Mouse (Mus musculus) thymus, adult 2 months (tissue): Measurements from ENCODE around the gene Tmem259. TPM values are rescaled to one million over a fixed set of nuclear protein-coding genes. Genes with fewer than 3 reads are reported as not detected.
A peak's percentile ranks its signal among the peaks of the same experiment; 100 is the strongest.

Experiments used
- DNase-seq: peaks from one replicate; pipeline ENCODE4 v3.0.0; 2021
- H3K27ac ChIP-seq: fragments of 200-500 bp; 2 replicates; pipeline ENCODE4 v1.5.1; 2012; ENCODE audit warnings: low read length, control low read depth; ENCODE audit not compliant: control insufficient read depth, insufficient read depth
- H3K27me3 ChIP-seq: fragments of 200-500 bp; 2 replicates; pipeline ENCODE4 v1.6.1; 2012; ENCODE audit warnings: mild to moderate bottlenecking, low read length, moderate library complexity, mixed read lengths; ENCODE audit not compliant: control insufficient read depth, insufficient read depth
- H3K36me3 ChIP-seq: fragments of 200-500 bp; 2 replicates; pipeline ENCODE4 v1.6.1; 2012; ENCODE audit warnings: mild to moderate bottlenecking, low read length, moderate library complexity; ENCODE audit not compliant: control insufficient read depth, insufficient read depth
- H3K4me1 ChIP-seq: fragments of 200-500 bp; replicated peaks from 2 replicates; pipeline ENCODE4 v1.6.1; 2012; ENCODE audit warnings: low read length; ENCODE audit not compliant: control insufficient read depth, insufficient read depth
- H3K4me3 ChIP-seq: fragments of 200-500 bp; 2 replicates; pipeline ENCODE4 v1.5.1; 2012; ENCODE audit warnings: mild to moderate bottlenecking, low read length, control low read depth, moderate library complexity; ENCODE audit not compliant: control insufficient read depth, insufficient read depth
- CTCF ChIP-seq: fragments of 200-500 bp; IDR thresholded peaks from 2 replicates; pipeline ENCODE4 v1.5.1; 2012; ENCODE audit warnings: mild to moderate bottlenecking, control low read depth, low read length, moderate library complexity, borderline replicate concordance; ENCODE audit not compliant: control insufficient read depth, poor library complexity, insufficient read depth; ENCODE audit errors: extremely low read depth
- POLR2A ChIP-seq: fragments of 200-500 bp; IDR thresholded peaks from 2 replicates; pipeline ENCODE4 v1.6.1; 2012; ENCODE audit warnings: mild to moderate bottlenecking, low read length, control low read depth, moderate library complexity; ENCODE audit not compliant: control insufficient read depth, poor library complexity, insufficient read depth; ENCODE audit errors: extremely low read depth
- WGBS: fragments of 180-500 bp; shearing (Covaris S2); methylation state at CpG from one replicate; pipeline ENCODE4 v1.1.7; 2018; 5-methylcytosine and 5-hydroxymethylcytosine counted together
- polyA plus RNA-seq: library from polyadenylated mRNA; depleted of rRNA; stranded (reverse); fragments of >200 nt; gene quantifications from 2 replicates; pipeline ENCODE4 v1.2.3, GENCODE M21; 2012

Gene Tmem259
- polyA plus RNA-seq, 1 experiment: 566 TPM

DNA sequence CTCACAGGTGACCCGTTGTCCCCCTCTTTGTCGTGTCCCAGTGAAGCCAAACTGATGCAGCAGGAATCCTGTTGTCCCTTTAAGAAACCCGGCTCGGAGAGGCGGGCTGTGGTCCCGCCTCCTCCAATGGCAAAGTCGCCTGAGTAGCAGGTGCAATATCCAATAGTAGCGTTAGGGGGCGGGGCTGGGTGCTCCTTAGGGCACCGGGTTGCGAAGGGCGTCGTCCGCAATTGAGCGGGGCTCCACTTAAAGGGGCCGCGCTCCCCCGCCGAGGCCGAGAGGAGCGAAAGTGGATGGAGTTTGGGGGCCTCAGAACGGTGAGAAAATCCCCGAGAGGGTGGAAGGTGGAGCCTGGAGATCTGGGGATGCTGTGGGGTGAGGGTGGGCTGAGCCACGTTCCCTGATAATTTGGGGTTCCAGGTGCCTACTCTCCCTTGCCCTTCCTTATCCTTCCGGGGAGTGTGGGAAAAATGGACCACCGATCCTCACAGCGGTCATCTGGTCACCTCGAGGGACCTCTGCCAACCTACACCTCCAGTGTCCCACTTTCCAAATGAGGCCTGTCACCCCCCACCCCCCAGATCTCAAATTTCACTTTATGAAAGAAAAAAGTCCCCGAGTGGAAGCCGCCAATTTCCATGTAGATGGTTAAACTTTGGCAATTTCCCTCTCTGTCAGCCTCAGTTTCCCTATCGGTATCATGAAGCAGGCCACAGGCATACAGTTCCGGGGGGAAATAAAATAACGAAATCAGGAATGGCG lies 12.3 kb upstream of the Tmem259 start, which contains the start of gene Abca7:
Gene Abca7 (plus strand): TSS at position 223 of the 762 bp plus-strand sequence.
- peak within 1 kb of the TSS; percentile 51; the same call in 1 of the 2 replicates for H3K27ac ChIP-seq
- H3K36me3 ChIP-seq: peaks cover 16% of the 10 kb centered on the region
- peak; percentile 98 for DNase-seq
- H3K27me3 ChIP-seq: no peaks in the 10 kb centered on the region
- H3K4me3 ChIP-seq: peak within 1 kb of the TSS; percentile 60
- H3K4me1 ChIP-seq: peaks cover 27% of the 10 kb centered on the region
- TF ChIP-seq POLR2A (no peak; the same call in 1 of the 2 replicates), CTCF (peak; percentile 58; the same call in 1 of the 2 replicates)
- under 1% methylated on average over 33 of the region's 34 CpGs for WGBS

DNA sequence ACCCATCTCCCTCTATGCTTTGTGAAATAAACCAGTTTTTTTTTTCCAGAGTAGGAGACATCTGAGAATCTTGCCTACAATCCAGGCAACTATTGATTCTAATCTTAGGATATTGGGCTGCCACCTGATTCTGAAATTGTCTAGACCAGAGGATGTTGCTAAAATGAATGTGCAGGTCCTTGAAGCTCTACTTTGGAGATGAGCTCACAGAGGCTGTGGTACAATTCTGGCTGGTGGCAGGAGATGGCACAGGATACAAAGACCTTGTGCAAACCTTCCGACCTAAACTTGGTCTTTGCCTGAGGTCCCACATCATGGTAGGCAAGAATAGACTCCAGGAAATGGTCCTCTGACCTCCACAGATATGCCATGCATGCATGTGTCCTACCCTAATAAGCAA lies 11.5 kb upstream of the Tmem259 start:
- H3K4me3 ChIP-seq: no peak overlapping the region
- H3K27me3 ChIP-seq: no peaks in the 10 kb centered on the region
- H3K27ac ChIP-seq: peak overlapping the region; percentile 51; the same call in 1 of the 2 replicates
- no peak for TF ChIP-seq CTCF
- TF ChIP-seq POLR2A: no peak
- H3K4me1 ChIP-seq: peaks cover 31% of the 10 kb centered on the region
- WGBS: 44% methylated on average over 1 of the region's 1 CpGs
- peaks cover 16% of the 10 kb centered on the region for H3K36me3 ChIP-seq
- no peak for DNase-seq

DNA sequence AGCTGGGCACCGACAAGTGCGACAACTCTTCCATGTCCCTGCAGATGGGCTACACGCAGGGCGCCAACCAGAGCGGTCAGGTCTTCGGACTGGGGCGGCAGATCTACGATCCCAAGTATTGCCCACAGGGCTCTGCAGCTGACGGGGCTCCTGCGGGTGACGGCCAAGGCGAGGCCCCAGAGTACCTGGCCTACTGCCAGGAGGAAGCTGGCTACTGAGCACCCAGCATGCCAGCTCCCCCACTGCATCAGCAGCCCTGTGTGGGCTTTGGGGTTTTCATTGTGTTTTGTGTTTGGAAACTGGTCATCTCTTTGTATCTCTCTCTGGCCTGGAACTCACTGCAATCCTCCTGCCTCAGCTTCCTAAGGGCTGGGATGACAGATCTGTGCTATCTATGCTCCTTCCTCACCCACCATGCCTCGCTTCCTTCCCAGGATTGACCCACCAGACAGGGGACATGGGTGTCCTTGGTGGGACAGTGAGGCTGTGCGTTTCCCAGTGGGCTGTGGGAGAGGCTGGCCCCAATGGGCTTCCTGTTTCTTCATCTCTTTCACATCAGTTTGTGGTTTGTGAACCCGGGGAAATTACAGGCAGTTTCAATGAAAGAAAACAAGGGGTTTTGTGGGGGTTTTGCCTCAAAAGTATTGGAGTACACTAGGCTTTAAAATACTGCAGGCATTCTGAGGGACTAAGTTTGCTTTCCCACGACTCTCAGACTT lies 10.4 kb upstream of the Tmem259 start:
- Histone ChIP-seq H3K4me3 (no peak overlapping the region), H3K36me3 (peaks cover 16% of the 10 kb centered on the region), H3K27ac (peak overlapping the region; percentile 51; the same call in 1 of the 2 replicates), H3K4me1 (peaks cover 37% of the 10 kb centered on the region), H3K27me3 (no peaks in the 10 kb centered on the region)
- no peak for TF ChIP-seq POLR2A
- TF ChIP-seq CTCF: no peak
- DNase-seq: no peak
- 26% methylated on average over 16 of the region's 16 CpGs for WGBS

DNA sequence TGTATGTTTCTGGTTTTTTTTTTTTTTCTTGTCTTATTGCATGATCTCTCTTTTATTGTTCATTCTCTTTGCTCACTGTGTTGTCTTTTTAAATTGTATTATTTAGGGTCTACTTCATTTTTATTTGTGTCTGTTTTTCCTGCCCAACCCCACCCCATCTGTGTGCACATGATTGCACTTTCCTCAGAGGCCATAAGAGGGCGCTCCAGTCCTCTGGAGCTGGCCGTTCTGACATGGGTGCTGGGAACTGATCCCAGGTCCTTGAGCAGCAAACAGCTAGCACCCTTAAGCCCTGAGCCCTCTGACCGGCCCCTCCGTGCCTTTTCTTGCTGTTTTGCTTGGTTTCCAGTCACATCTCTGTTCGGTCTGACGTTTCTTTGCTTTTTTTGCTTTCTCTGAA lies 7.4 kb upstream of the Tmem259 start:
- TF ChIP-seq POLR2A (no peak), CTCF (no peak)
- Histone ChIP-seq H3K4me1 (peaks cover 56% of the 10 kb centered on the region), H3K27ac (no peak overlapping the region), H3K27me3 (no peaks in the 10 kb centered on the region), H3K4me3 (no peak overlapping the region), H3K36me3 (peaks cover 16% of the 10 kb centered on the region)
- no peak for DNase-seq
- 98% methylated on average over 6 of the region's 6 CpGs for WGBS

DNA sequence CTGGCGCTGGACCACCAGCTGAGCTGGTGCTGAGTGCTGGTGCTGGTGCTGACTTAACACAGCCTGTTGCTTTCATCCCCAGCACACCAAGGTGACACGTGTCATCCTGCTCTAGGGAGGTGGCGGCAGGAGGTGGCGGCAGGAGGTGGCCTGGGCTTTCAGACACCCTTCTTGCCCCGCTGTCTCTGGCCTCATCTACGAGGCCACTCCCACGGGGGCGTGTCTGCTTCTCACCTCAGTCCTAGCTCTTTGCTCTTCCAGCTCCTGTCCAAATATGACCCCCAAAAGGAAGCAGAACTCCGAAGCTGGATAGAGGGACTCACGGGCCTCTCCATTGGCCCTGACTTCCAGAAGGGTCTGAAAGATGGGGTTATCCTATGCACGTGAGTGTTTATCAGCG lies 7.0 kb upstream of the Tmem259 start:
- 95% methylated on average over 12 of the region's 12 CpGs for WGBS

DNA sequence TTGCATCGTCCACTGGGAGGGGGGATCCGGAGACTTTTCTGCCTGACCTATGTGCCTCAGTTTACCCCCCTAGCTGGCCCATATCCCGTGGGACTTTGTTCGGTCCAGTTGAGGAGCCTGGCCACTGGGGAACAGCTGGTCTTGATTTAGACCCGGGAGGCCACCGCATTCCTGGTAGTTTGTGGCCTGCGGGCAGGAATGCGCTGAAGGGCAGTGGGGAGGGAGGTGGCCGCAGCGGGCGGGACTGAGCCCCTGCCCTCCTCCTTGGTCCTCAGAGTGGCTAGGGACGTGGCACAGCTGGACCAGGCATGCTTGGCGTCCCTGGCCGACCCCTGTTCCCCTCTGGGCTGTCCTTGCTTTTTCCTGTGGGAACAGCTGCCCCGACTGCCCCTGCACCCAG lies 5.7 kb upstream of the Tmem259 start:
- 78% methylated on average over 15 of the region's 15 CpGs for WGBS
- no peak for DNase-seq
- peaks cover 16% of the 10 kb centered on the region for H3K36me3 ChIP-seq
- TF ChIP-seq POLR2A: no peak
- H3K4me3 ChIP-seq: no peak overlapping the region
- H3K27me3 ChIP-seq: no peaks in the 10 kb centered on the region
- H3K27ac ChIP-seq: no peak overlapping the region
- peaks cover 52% of the 10 kb centered on the region for H3K4me1 ChIP-seq

More for the DNA sequence above, 7.0 kb upstream of the Tmem259 start:
- no peaks in the 10 kb centered on the region for H3K27me3 ChIP-seq
- H3K4me3 ChIP-seq: no peak overlapping the region
- H3K27ac ChIP-seq: no peak overlapping the region
- peaks cover 60% of the 10 kb centered on the region for H3K4me1 ChIP-seq
- no peak for TF ChIP-seq CTCF
- TF ChIP-seq POLR2A: no peak
- DNase-seq: no peak
- H3K36me3 ChIP-seq: peaks cover 16% of the 10 kb centered on the region
